In genomic region chr15:84004306-84004705, GRCm38 (mm10) we compare ENCODE assay signal across 22 mouse cellular contexts.
DNase-seq lines count a peak whose midpoint lies in the region; ATAC-seq and TF ChIP-seq lines count a peak whose summit lies in the region.
"Had no signal": no experiment of that assay in that cellular context is flagged by ENCODE, and none has a peak within 500 bp of the region (broad histone marks: within the 10 kb centered on the region; RNA-seq: fewer than 3 reads in every experiment).

No protein-coding gene starts in this region.

- 0 out of 2 replicates have a peak, but pooled peaks have one; percentile 26 for ATAC-seq in forebrain, embryonic 16.5 days
- no peak for ATAC-seq in forebrain, embryonic 13.5 days
- no peak for ATAC-seq in hindbrain, embryonic 16.5 days
- ATAC-seq: activated CD4-positive, CD25-positive, alpha-beta regulatory T cell, adult 4 months; Patski had no signal

- TF ChIP-seq RAD21 in CH12.LX (IDR thresholded peaks at IDR 0.05; ENCODE audit: low read depth, low read length) = no peak

- no peak for TF ChIP-seq EP300 in CH12.LX (IDR thresholded peaks at IDR 0.05; ENCODE audit: low read length)

- peak overlapping the region; percentile 24; the same call in 1 of the 2 replicates for H3K27ac ChIP-seq in forebrain, embryonic 16.5 days (ENCODE audit: low read length)
- H3K27ac ChIP-seq in forebrain, embryonic 13.5 days = no peak overlapping the region
- no peak overlapping the region for H3K27ac ChIP-seq in CH12.LX (ENCODE audit: insufficient read depth, low read depth)
- H3K27ac ChIP-seq in hindbrain, embryonic 16.5 days (ENCODE audit: low read depth, low read length) = no peak overlapping the region
- H3K27ac ChIP-seq: embryonic facial prominence, embryonic 13.5 days; embryonic facial prominence, embryonic 15.5 days; forebrain, embryonic 12.5 days had no signal

- no peak for TF ChIP-seq CTCF in CH12.LX (conservative IDR thresholded peaks at IDR 0.05 in 1 of 2, IDR thresholded peaks at IDR 0.05 in 1 of 2; ENCODE audit: low read depth in 2 of 2, low read length in 2 of 2)

- H3K36me3 ChIP-seq in forebrain, embryonic 16.5 days (ENCODE audit: control insufficient read depth, insufficient read depth) = no peaks in the 10 kb centered on the region
- no peaks in the 10 kb centered on the region for H3K36me3 ChIP-seq in forebrain, embryonic 13.5 days (ENCODE audit: poor library complexity, severe bottlenecking)
- H3K36me3 ChIP-seq in CH12.LX (replicated peaks in 1 of 2; ENCODE audit: control insufficient read depth in 1 of 2, insufficient read depth in 1 of 2, low read length in 1 of 2) = no peaks in the 10 kb centered on the region
- H3K36me3 ChIP-seq in hindbrain, embryonic 16.5 days (ENCODE audit: control insufficient read depth, insufficient read depth, low read length) = no peaks in the 10 kb centered on the region
- H3K36me3 ChIP-seq: embryonic facial prominence, embryonic 13.5 days; embryonic facial prominence, embryonic 15.5 days; forebrain, embryonic 12.5 days; G1E had no signal

- no peak overlapping the region for H3K4me2 ChIP-seq in forebrain, embryonic 16.5 days (ENCODE audit: low read length)
- H3K4me2 ChIP-seq in forebrain, embryonic 13.5 days = no peak overlapping the region
- H3K4me2 ChIP-seq in CH12.LX (ENCODE audit: insufficient read depth, low read depth, poor library complexity, severe bottlenecking) = no peak overlapping the region
- no peak overlapping the region for H3K4me2 ChIP-seq in hindbrain, embryonic 16.5 days (ENCODE audit: low read length)
- H3K4me2 ChIP-seq: embryonic facial prominence, embryonic 13.5 days; embryonic facial prominence, embryonic 15.5 days; forebrain, embryonic 12.5 days had no signal

- H3K9me3 ChIP-seq in forebrain, embryonic 16.5 days (ENCODE audit: control insufficient read depth, low read length) = no peaks in the 10 kb centered on the region
- H3K9me3 ChIP-seq in forebrain, embryonic 13.5 days (replicated peaks) = no peaks in the 10 kb centered on the region
- no peaks in the 10 kb centered on the region for H3K9me3 ChIP-seq in CH12.LX (replicated peaks; ENCODE audit: low read length)
- H3K9me3 ChIP-seq in hindbrain, embryonic 16.5 days (ENCODE audit: control insufficient read depth, low read length) = no peaks in the 10 kb centered on the region
- H3K9me3 ChIP-seq: embryonic facial prominence, embryonic 13.5 days; embryonic facial prominence, embryonic 15.5 days; forebrain, embryonic 12.5 days had no signal

- no peak overlapping the region for H3K4me3 ChIP-seq in forebrain, embryonic 16.5 days (replicated peaks; ENCODE audit: low read length)
- no peak overlapping the region for H3K4me3 ChIP-seq in forebrain, embryonic 13.5 days
- H3K4me3 ChIP-seq in CH12.LX (replicated peaks in 1 of 3; ENCODE audit: low read depth in 2 of 3, low read length in 2 of 3, poor library complexity in 1 of 3) = no peak overlapping the region
- no peak overlapping the region for H3K4me3 ChIP-seq in hindbrain, embryonic 16.5 days (ENCODE audit: low read length)
- H3K4me3 ChIP-seq: embryonic facial prominence, embryonic 13.5 days; embryonic facial prominence, embryonic 15.5 days; erythroblast, embryonic 14.5 days; forebrain, embryonic 12.5 days had no signal

- no peaks in the 10 kb centered on the region for H3K79me2 ChIP-seq in CH12.LX (replicated peaks; ENCODE audit: control insufficient read depth, extremely low read depth, insufficient read depth, poor library complexity, severe bottlenecking)

- H3K27me3 ChIP-seq in forebrain, embryonic 16.5 days (replicated peaks; ENCODE audit: control insufficient read depth, insufficient read depth, low read length) = no peaks in the 10 kb centered on the region
- H3K27me3 ChIP-seq in forebrain, embryonic 13.5 days = no peaks in the 10 kb centered on the region
- H3K27me3 ChIP-seq in CH12.LX (replicated peaks) = peaks cover 73% of the 10 kb centered on the region
- no peaks in the 10 kb centered on the region; the same call in 1 of the 2 replicates for H3K27me3 ChIP-seq in hindbrain, embryonic 16.5 days (replicated peaks; ENCODE audit: control insufficient read depth, insufficient read depth, low read length)

- dilution Hi-C loops in CH12.LX (cut with MboI; ENCODE audit: extremely low pct_ligation_motif_present, extremely low pct_unique_long_range_greater_than_20kb, low sequenced_read_pairs) = no loop called here

- no peak for TF ChIP-seq POLR2A in CH12.LX (IDR thresholded peaks at IDR 0.05; ENCODE audit: low read depth, low read length)

- in situ Hi-C loops in CH12.LX (cut with MboI; ENCODE audit: low pct_ligation_motif_present, low pct_unique_long_range_greater_than_20kb, low sequenced_read_pairs) = no loop called here

- DNase-seq in CH12.LX (ENCODE audit: extremely low read depth) = peak; percentile 10
- DNase-seq in brain, adult 2 months (ENCODE audit: low read depth, low spot score) = peak; percentile 48
- DNase-seq: adrenal gland, adult 8-10 months; adrenal gland, postnatal 14 days; adrenal gland, postnatal 36 days; cerebellum, adult 11 months; cerebellum, adult 18-20 months; cerebellum, adult 8-10 months; cerebellum, adult 9-11 months; cerebellum, postnatal 14 days; cerebellum, postnatal 36 days; embryo, embryonic 11 days had no signal

- 72% methylated on average over 14 of the region's 14 CpGs for WGBS in forebrain, embryonic 16.5 days
- WGBS in forebrain, embryonic 13.5 days = 93% methylated on average over 14 of the region's 14 CpGs
- 71% methylated on average over 14 of the region's 14 CpGs for WGBS in hindbrain, embryonic 16.5 days

- H3K4me1 ChIP-seq in forebrain, embryonic 16.5 days (replicated peaks; ENCODE audit: control insufficient read depth, insufficient read depth, low read length) = peaks cover 15% of the 10 kb centered on the region
- H3K4me1 ChIP-seq in forebrain, embryonic 13.5 days = peaks cover 8% of the 10 kb centered on the region; the same call in 1 of the 2 replicates
- peaks cover 5 to 16% of the 10 kb centered on the region in 2 experiments for H3K4me1 ChIP-seq in CH12.LX (ENCODE audit: control insufficient read depth in 1 of 2, insufficient read depth in 2 of 2)
- no peaks in the 10 kb centered on the region; the same call in 1 of the 2 replicates for H3K4me1 ChIP-seq in hindbrain, embryonic 16.5 days (ENCODE audit: control insufficient read depth, insufficient read depth, low read depth, low read length)
- H3K4me1 ChIP-seq: embryonic facial prominence, embryonic 13.5 days; embryonic facial prominence, embryonic 15.5 days; forebrain, embryonic 12.5 days had no signal

- H3K9ac ChIP-seq in forebrain, embryonic 16.5 days (replicated peaks; ENCODE audit: low read depth, low read length) = no peak overlapping the region
- no peak overlapping the region for H3K9ac ChIP-seq in forebrain, embryonic 13.5 days
- H3K9ac ChIP-seq in CH12.LX (ENCODE audit: insufficient read depth, low read depth) = no peak overlapping the region
- H3K9ac ChIP-seq in hindbrain, embryonic 16.5 days (ENCODE audit: low read depth, low read length) = no peak overlapping the region
- H3K9ac ChIP-seq: embryonic facial prominence, embryonic 13.5 days; embryonic facial prominence, embryonic 15.5 days; forebrain, embryonic 12.5 days had no signal

TF ChIP-seq in CH12.LX, 34 proteins besides CTCF, POLR2A, EP300 and RAD21:
- TF ChIP-seq MYC (IDR thresholded peaks at IDR 0.05; ENCODE audit: low read depth, low read length) = no peak
- peak; percentile 27; the same call in 1 of the 2 replicates for TF ChIP-seq BHLHE40 (IDR thresholded peaks at IDR 0.05; ENCODE audit: low read depth, low read length)
